Mouse (Mus musculus) Patski (cell line): ENCODE results near the gene Chst8. TPM values are rescaled to one million over a fixed set of nuclear protein-coding genes. Genes with fewer than 3 reads are reported as not detected.

Experiments
- ATAC-seq: fragments of 100-300 bp; one replicate; pipeline ENCODE4 v1.8.0; 2021
- CTCF ChIA-PET: fragments of 350-600 bp; sonication (Branson Sonifier 250); formaldehyde crosslinking; loops from one replicate; lab custom pipeline; 2022; ENCODE audit warnings: inconsistent platforms; lab: Charles Lee
- POLR2A ChIA-PET: fragments of 350-600 bp; sonication (Branson Sonifier 250); formaldehyde crosslinking; loops from one replicate; lab custom pipeline; 2022; ENCODE audit warnings: antibody characterized with exemption, inconsistent platforms; lab: Charles Lee
- DNase-seq: peaks from one replicate; pipeline ENCODE4 v3.0.0-alpha.2; 2011; ENCODE audit warnings: low read depth, low spot score
- H3K27me3 ChIP-seq: fragments of 371-371 bp; one replicate; pipeline ENCODE4 v1.5.1; 2021
- CTCF ChIP-seq: fragments of 100-300 bp; IDR thresholded peaks from one replicate; pipeline ENCODE4 v1.5.1; 2021
- in situ Hi-C: fragments of 300-500 bp; cut with MboI; formaldehyde crosslinking; loops from 3 replicates; pipeline ENCODE4 v1.11.1; 2018; ENCODE audit warnings: low pct_unique_long_range_greater_than_20kb, mixed read lengths
- polyA plus RNA-seq: library from polyadenylated mRNA; unstranded; gene quantifications from one replicate; pipeline ENCODE4 v1.2.3, GENCODE M21; 2021

Chst8 gene
- polyA plus RNA-seq, 1 experiment from 2014 or later, result 2.2 TPM

DNA sequence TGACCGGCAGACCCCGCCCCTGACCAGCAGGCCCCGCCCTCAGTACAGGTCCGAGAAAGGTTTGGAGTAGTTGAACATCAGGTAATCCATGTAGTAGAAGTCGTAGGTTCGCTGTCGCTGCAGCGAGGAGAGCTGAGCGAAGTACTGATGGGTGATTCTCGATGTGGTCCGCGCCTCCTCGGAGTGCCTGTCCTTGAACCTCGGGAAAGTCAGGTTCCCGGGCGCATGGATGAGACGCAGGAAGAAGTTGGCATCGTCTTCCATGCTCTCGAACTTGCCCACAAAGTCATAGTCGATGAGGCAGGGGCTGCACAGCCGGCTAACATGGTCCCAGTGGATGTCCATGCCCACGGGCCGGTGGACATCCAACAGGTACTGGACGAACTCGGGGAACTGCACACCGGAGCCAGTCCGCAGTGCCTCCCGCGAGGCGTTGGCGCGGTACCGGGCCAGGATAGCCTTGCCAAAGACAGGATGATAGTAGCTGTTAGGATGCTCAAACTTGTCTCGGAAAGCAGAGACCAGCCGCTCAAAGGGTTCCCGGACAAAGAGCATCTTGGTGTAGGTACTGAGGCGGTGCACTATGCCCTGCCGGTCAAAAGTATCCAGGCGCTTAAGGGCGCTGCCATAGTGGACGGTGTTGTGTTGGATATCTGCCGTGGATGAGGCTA lies 137.3 kb downstream of the Chst8 start:
- DNase-seq (no peak), ATAC-seq (no peak)
- ChIA-PET POLR2A (no interaction called here), CTCF (interaction anchor here (0.6 to 7.2 kb wide), 6 partner anchors 10 to 268 kb away, joined by 3 to 67 read pairs (median 9); no protein-coding TSS in a partner anchor)
- in situ Hi-C loops, result loop anchor here (5.0 to 25.0 kb wide), 3 partner anchors 47 to 497 kb away; no protein-coding TSS in a partner anchor
- peaks cover 9% of the 10 kb centered on the region for H3K27me3 ChIP-seq
- no peak for TF ChIP-seq CTCF

DNA sequence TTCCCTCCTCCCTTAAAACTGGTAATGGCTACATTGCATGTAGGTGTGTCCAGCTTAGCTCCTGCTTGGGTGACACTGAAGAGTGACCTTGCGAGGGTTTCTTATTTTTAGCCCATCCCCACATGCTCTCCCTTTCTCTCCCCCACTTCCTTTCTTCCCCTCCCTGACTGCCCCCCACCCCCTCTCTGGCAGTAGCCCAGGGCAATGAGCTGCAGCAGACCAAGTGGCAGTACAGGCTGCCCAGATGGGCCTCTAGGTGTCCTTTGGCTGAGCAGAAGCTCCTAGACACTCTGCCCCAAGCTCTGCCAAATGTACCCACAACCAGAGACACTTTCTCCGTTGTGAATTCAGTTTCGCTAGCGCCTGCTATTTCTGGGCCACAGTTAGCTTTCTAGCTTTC lies 139.6 kb downstream of the Chst8 start:
- POLR2A ChIA-PET, result interaction anchor here (0.7 kb wide), 1 partner anchor 421 kb away, joined by 3 read pairs; no protein-coding TSS in a partner anchor
- in situ Hi-C loops, result loop anchor here (25.0 kb wide), 1 partner anchor 411 kb away; the partner anchor contains the start of gene Gm6096
- no peak for DNase-seq
- TF ChIP-seq CTCF, result no peak
- H3K27me3 ChIP-seq, result peaks cover 9% of the 10 kb centered on the region
- no peak for ATAC-seq
- CTCF ChIA-PET, result interaction anchor here (1.1 to 7.2 kb wide), 3 partner anchors 57 to 266 kb away, joined by 7 to 67 read pairs (median 13); no protein-coding TSS in a partner anchor

DNA sequence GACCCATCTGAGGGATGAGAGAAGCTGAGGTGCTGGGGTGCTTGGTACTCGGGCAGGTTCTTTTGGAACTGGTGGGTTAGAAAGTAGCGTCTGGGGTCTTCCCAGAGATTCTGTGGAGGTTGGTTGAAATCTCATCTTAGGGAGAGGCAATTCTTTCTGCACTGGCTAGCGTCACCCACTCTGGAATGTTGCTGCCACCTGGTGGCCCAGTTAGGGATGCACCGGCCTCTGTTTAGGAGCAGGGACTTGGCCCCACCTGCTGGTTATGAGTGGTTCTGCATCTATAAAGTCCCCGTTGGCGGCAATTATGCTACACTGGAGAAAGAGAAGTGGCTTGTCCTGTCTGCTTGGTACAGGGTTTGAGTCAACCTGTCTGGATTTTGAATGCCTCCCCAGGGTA lies 140.6 kb downstream of the Chst8 start:
- in situ Hi-C loops, result loop anchor here (25.0 kb wide), 1 partner anchor 410 kb away; the partner anchor contains the start of gene Gm6096
- ATAC-seq (peak; percentile 63), DNase-seq (no peak)
- ChIA-PET POLR2A (interaction anchor here (1.0 kb wide), 1 partner anchor 268 kb away, joined by 3 read pairs; no protein-coding TSS in a partner anchor), CTCF (interaction anchor here (0.7 to 7.2 kb wide), 5 partner anchors 10 to 499 kb away, joined by 3 to 67 read pairs (median 3); no protein-coding TSS in a partner anchor)
- H3K27me3 ChIP-seq, result peaks cover 9% of the 10 kb centered on the region
- peak; percentile 100 for TF ChIP-seq CTCF

DNA sequence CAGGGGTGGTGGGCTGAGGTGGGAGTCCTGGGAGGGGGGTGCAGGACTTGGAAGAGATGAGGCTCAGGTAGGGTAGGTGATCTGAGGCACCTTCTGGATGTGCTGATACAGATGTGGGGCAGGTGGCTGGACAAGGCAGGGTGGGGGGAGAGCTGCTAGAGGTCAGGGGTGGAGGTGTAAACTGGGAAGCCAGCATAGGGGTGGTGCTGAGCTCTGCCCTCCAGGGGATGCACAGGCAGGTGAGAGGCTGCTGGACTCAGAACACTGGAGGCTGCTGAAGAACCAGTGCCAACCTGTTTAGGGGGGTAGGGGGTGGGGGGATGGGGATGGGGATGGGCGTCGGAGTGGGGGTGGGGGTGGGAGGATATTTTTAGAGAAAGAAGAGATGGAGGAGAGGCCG lies 141.7 kb downstream of the Chst8 start:
- TF ChIP-seq CTCF, result no peak
- H3K27me3 ChIP-seq, result peaks cover 6% of the 10 kb centered on the region
- in situ Hi-C loops, result loop anchor here (25.0 kb wide), 1 partner anchor 408 kb away; the partner anchor contains the start of gene Gm6096
- ChIA-PET CTCF (interaction anchor here (7.2 kb wide), 1 partner anchor 264 kb away, joined by 67 read pairs; no protein-coding TSS in a partner anchor), POLR2A (no interaction called here)
- DNase-seq, result no peak
- ATAC-seq, result no peak

DNA sequence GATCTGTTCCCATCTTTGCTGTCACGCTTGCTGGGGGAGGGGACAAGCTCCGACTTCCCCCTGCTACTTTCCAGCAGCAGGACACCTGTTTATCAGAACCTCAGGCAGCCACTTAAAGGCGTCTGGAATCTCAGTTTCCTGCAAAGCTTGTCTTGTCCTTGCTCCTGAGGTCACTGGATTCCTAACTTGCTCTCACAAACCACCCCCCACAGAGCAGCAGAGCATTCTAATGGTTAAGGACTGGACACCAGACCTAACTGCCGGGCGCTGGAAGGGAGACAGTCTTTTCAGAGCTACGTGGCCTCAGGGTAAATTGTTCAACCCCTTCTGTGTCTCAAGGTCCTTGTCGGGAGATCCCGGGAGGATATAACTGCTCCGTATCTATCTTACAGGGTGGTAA lies 143.2 kb downstream of the Chst8 start:
- in situ Hi-C loops, result loop anchor here (5.0 to 25.0 kb wide), 4 partner anchors 52 to 407 kb away; partner anchors contain the start of gene Gm6096
- ChIA-PET POLR2A (no interaction called here), CTCF (interaction anchor here (1.1 to 7.2 kb wide), 2 partner anchors 13 to 262 kb away, joined by 4 to 67 read pairs; no protein-coding TSS in a partner anchor)
- DNase-seq (no peak), ATAC-seq (no peak)
- H3K27me3 ChIP-seq, result no peaks in the 10 kb centered on the region
- no peak for TF ChIP-seq CTCF

DNA sequence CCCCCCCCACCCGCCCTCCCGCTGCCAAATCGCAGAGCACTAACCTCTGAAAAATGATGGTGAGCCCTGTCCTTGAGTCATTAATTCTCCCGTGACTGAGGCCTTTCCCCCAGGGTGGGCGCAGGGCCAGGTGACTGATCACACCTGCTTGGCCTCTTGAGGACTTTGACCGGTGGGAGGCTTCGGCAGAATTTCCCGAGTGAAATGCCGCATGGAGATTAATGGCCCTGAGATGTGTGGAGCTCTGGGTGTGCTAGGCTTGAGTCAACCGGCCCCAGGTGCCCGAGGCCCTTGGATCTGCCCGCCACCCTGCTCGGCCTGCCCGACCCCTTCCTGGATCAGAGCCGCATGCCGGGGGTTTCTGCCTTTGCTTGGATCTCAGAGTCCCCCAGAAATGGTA lies 144.6 kb downstream of the Chst8 start:
- H3K27me3 ChIP-seq, result no peaks in the 10 kb centered on the region
- ChIA-PET POLR2A (interaction anchor here (0.6 kb wide), 1 partner anchor 71 kb away, joined by 3 read pairs; no protein-coding TSS in a partner anchor), CTCF (interaction anchor here (1.1 to 7.2 kb wide), 2 partner anchors 12 to 261 kb away, joined by 4 to 67 read pairs; no protein-coding TSS in a partner anchor)
- DNase-seq (no peak), ATAC-seq (no peak)
- TF ChIP-seq CTCF, result no peak
- in situ Hi-C loops, result loop anchor here (5.0 to 25.0 kb wide), 4 partner anchors 51 to 406 kb away; partner anchors contain the start of gene Gm6096

DNA sequence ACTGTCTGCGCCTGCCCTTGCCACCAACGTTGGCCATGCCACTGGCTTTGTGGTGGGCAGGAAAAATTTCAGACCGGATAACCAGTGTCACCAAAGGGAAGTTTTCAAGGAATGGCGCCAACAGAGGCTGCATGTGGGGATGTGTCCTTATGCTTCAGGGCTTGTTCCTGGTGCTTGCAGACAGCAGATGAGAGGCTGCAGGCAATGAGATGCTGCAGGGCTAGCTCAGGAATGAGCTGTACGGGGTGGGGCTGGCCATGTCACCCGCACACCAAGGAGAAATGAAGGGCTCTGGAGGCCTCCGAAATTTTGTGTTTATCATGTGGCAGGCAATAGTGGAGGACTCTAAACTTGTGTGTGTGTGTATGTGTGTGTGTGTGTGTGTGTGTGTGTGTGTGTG lies 149.4 kb downstream of the Chst8 start:
- in situ Hi-C loops, result loop anchor here (25.0 kb wide), 1 partner anchor 401 kb away; the partner anchor contains the start of gene Gm6096
- no peak for TF ChIP-seq CTCF
- ChIA-PET POLR2A (no interaction called here), CTCF (no interaction called here)
- ATAC-seq, result no peak
- H3K27me3 ChIP-seq, result no peaks in the 10 kb centered on the region
- no peak for DNase-seq

DNA sequence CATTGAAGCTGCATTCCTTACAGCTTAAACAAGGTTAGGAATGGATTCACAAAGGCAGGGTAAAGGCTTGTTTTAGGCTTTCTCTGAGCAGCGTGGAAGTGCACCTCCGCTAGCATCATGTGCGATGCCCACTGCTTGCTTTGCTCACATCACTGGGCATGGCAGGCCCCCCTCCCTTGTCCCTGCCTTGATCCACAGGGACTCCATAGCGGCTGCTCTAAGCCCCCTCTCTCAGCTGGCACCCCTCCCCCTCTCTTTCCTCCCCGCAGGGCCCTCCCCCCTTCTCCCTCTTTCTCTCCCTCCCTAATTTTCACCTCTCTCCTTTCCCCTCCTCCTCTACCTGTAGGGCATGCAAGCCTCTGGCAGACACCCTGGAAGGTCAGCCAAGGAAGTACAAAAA lies 150.3 kb downstream of the Chst8 start:
- ATAC-seq (no peak), DNase-seq (no peak)
- CTCF ChIA-PET, result interaction anchor here (1.0 to 1.3 kb wide), 2 partner anchors 9 to 46 kb away, joined by 3 read pairs; no protein-coding TSS in a partner anchor
- no peak for TF ChIP-seq CTCF
- POLR2A ChIA-PET, result interaction anchor here (0.7 kb wide), 1 partner anchor 346 kb away, joined by 3 read pairs; no protein-coding TSS in a partner anchor
- in situ Hi-C loops, result loop anchor here (25.0 kb wide), 1 partner anchor 400 kb away; the partner anchor contains the start of gene Gm6096
- no peaks in the 10 kb centered on the region for H3K27me3 ChIP-seq

DNA sequence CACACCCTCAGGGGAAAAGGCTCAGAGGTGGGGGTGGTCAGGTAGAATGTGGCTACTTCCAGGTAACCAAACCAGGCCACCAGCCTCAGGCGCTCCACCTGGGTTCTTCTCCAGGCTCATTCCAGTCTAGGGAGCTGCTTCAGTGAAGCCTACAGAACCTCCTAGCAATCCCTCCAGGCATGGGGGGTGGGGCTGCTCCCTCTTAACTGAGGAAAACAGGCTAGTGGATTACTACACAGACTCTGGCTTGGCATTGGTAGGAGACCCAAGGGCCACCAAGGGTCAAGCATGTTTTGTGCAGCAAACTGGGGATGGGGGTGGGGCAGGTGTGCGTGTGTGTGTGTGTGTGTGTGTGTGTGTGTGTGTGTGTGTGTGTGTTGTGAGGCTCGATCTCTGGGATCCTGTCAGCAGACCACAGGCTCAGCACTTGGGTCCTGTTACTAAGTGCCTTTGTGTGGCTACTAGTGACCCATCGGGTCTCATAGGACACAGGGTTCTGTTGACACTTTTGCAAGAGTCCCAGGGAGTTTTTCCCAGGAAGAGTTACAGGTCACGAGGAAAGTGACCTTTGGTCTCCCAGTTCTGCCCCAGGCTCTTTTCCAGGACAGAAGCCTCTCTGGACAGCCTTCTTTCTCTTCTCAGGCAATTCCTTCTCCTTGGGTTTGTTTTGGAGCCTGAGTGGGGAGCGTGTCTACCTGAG lies 153.0 kb downstream of the Chst8 start:
- CTCF ChIA-PET, result interaction anchor here (0.6 to 2.1 kb wide), 2 partner anchors 26 to 252 kb away, joined by 3 to 6 read pairs; no protein-coding TSS in a partner anchor
- in situ Hi-C loops, result loop anchor here (25.0 kb wide), 1 partner anchor 397 kb away; the partner anchor contains the start of gene Gm6096
- no peak for TF ChIP-seq CTCF
- no peaks in the 10 kb centered on the region for H3K27me3 ChIP-seq
- no peak for ATAC-seq
- POLR2A ChIA-PET, result no interaction called here
- no peak for DNase-seq

DNA sequence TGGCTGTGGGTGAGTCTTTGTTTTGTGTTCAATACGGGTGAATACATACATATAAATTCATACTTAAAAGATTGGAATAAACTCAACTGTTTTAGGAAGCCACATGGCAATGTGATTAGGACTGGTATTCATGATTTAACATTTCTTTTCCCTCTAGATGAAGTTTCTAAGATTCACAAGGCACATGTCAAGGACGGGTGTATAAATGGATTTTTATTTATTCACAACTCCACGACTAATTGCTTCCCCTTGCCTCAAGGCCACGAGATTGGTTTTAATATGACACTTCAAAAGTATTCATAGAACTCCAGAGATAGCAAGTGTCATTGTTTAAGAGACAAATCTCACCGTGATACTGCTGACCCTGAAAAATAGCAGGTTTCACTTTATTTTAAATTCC lies 155.9 kb downstream of the Chst8 start, which contains the start of gene Kctd15:
Kctd15 (minus strand) TSS at position 101 of the 400 bp plus-strand sequence.
- DNase-seq (no peak), ATAC-seq (no peak)
- no peaks in the 10 kb centered on the region for H3K27me3 ChIP-seq
- TF ChIP-seq CTCF, result no peak
- CTCF ChIA-PET, result interaction anchor here (0.8 to 1.3 kb wide), 4 partner anchors 10 to 249 kb away, joined by 3 to 6 read pairs (median 4); no protein-coding TSS in a partner anchor
- in situ Hi-C loops, result loop anchor here (25.0 kb wide), 1 partner anchor 394 kb away; the partner anchor contains the start of gene Gm6096
- POLR2A ChIA-PET, result interaction anchor here (4.4 kb wide), 1 partner anchor 26 kb away, joined by 31 read pairs; no protein-coding TSS in a partner anchor
